Mouse (Mus musculus) gonadal fat pad, adult 2 months (tissue): Measurements from ENCODE around the gene Tmem220. TPM values are rescaled to one million over a fixed set of nuclear protein-coding genes. Genes with fewer than 3 reads are reported as not detected.

Experiments used
- DNase-seq: peaks from one replicate; pipeline ENCODE4 v3.0.0-alpha.2; 2012; ENCODE audit warnings: low read depth
- polyA plus RNA-seq: library from polyadenylated mRNA; depleted of rRNA; stranded (reverse); fragments of >200 nt; gene quantifications from 2 replicates; pipeline ENCODE4 v1.2.3, GENCODE M21; 2012; rRNA removed

The Tmem220 gene
- 2.9 and 4.0 TPM in 2 replicates for polyA plus RNA-seq

DNA sequence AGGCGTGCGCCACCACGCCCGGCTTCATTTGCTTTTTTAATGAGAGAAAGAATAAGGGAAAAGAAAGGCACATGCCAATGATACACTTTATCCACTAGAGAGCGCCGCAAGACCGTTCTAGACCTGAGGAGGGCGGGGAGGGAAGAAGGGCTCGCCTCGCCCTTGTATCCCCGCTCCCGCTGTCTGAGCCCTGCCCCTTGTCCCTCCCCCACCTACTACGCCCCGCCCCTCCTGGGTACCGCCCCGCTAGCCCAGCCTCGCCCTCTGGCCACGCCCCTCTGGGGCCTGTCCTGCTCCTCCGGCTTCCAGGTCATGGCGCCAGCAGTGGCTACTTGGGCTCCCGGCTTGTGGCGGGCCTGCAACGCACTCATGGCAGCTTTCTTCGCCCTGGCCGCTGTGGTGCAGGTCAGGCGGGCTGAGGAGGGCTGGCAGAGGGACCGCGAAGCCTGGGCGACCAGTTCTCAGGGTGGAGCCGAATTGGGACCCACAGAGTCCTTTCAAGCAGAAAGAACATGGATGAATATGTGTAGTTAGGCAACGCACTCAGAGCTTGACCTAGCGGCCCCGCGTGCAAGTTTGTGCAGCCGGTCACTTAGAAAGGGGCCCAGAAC lies at the start of gene Tmem220:
Tmem220 (plus strand) TSS at position 288 of the 611 bp plus-strand sequence.
- peak; percentile 62 for DNase-seq

DNA sequence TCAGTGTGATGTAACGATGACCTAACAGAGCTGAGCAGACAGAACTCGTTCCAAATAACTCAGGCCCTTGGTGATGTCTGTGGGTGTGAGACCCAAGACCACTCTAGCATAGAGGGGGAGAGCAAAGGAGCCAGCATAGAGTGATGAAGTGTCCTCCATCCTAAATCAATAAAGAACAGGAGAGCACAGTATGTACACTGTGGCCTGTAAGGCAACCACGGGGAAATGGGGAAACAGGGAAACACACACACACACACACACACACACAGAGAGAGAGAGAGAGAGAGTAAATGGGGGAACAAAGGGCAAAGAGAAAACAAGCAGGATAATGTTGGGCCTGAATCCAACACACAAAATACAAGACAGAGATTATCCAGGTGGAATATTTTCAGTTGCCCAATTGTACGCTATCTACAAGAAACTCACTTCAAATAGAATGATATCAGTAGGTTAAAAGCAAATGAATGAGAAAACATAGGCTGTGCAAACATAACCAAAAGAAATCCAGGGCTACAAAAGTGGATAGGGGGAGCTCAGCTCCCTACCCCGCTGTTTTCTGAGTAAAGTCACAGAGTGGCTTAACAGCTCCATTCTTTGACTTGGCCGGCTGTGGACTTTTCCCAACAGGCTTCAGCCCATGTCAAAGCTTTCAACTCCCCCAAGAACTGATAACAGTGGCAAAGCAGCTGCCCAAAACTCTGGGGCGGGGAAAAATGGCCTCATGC lies 49.2 kb upstream of the Tmem220 start:
- DNase-seq, result no peak

DNA sequence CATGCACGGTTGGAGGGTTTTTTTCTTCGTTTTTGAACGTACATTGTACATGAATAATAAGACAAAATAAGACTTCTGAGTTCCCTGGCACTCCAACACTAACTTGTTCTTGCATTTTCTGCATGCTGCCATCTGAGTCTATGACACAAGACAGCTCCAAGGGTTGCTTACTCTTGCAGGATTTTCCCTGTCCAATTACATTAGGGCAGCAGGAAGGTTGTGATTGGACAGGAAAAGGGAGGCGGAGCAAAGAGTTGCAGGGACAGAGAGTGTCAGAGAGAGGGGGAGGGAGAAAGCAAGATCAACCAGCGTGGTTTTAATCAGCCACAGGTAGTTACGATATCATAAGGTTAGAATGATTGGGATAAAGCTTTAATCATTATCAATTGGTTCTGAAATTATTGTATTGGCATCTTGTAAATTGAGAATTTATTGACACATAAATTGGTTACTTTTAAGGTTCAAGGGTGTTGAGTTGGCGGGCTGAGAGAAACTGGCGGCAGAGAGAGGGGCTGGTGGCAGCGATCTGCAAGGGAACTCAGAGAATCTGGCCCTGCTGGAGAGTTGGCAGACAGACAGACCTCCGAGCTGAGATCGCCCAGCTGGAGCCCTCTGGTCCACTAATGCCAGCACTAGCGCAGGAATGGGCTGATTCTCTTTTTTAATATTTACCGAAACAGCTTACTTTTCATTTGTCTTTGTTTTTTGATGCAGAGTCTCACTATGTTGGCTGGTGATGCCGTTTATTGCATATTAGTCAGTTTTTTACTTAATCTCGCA lies 43.4 kb upstream of the Tmem220 start:
- no peak for DNase-seq

DNA sequence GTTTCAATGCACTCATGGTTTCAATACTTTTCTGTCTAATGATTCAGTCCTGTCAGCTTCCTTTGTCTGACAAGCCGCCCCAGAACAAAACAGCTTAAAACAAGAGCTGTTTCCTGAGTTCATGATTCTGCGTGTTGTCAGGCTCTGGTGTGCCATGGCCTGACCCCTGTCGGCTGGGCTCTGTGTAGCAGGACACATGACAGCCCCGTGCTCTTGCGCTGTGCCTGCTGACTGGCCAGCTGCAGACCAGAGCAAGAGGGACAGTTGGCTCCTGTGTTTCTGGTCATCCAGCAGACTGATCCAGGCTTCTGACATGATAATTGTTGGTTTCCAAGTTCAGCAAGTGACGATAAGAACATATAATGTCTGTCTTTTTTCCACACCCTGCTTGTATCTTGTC lies 42.2 kb upstream of the Tmem220 start:
- DNase-seq, result no peak

DNA sequence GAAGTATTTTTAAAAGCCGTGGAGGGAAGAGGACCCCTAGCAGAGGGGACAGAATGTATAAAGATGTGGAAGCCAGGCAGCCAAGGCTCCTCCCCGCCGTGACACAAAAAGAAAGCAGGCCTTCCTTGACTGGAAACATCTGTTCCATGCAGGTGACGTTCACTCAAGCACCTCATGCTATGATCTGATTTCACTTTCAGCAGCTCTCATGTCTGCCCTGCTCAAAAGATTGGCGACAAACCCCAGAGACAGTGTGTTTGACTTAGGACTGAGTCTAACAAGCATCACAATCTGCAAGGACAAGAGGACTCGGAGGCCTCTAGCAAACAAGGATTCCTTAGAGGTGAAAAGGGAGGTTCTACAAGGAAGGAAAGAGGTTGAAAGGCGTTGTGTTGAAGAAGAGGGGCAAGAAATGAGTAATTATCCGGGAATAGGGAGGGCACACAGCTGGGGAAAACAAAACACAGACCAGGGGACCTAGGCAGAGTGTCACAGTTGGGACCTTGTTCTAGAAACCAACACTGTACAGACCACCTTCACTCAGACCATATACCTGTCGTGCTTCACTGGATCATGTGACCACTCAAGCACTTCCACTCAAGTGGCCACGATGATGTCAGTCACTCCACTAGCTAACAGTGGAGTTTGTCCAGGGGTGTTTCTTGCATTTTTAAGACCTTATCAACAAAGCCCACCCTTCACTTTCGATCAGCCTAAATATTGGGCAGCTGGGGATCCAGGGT lies 41.4 kb upstream of the Tmem220 start:
- no peak for DNase-seq

DNA sequence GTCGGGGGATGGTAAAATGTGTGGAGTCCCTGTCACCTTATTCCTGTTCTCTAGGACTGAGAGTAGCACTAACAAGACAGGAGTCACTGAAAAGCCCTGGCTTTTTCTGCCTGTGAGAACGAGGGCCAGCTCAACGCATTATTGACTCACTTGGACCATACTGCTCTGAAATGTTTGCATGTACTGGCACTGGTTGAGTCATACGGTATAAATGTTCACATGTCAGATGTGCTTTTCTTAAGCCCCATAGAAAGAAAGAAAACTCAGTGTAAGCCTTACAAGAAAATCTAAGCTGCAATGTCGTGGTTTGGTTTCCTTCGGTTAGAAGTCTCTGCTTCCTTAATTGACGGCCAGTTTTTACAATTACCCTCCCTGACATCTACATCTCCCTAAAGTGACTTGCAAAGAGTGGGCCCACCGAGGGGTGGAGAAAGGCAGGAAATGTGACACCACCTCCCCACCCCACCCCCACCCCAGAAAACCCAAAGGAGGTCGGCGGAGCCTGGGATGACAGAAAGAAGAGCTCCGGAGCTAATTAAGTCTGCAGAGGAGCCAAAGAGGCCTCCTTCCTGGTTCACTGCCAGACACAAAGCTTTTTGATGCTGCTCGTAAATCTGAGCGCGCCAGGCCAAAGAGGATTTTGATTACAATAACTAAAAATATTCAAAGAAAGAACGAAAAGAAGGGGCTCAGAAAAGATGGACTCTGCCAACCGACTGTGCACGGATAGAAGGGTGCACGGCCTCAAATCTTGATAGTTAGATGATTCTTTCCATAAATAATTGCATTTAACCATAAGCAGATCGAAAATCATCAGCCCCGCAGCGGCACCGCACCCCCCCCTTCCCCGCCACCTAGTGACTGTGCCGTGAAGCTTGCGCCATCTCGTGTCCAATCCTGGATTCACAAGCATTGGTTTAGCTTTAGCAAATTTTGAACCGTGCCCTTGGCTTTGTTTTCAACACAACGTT lies 40.5 kb upstream of the Tmem220 start:
- no peak for DNase-seq

DNA sequence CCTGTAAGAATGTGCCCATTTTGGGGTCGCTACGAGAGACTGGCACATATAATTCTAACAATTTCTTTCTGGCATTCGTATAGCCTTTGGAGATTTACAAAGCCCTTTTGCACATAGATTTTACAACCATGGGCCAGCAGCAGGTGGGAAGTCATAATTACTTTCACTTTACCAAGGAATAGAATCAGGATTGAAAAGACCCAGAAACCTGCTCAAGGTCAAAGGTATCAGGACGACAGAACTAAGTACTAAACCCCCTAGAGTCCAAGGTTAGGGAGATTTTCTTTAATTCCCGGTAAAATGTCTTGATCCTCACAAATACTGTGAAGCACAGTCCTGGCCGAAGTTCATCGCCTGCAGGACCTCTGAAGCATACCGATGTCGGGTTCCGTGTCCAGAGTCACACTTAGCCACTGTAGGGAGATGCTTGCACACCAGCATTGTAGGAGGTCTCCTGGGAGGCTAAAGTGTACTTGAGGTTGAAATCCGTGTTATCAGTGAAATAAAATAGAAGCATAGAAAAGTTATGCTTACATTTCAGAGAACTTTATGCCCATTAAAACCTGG lies 39.7 kb upstream of the Tmem220 start:
- no peak for DNase-seq

DNA sequence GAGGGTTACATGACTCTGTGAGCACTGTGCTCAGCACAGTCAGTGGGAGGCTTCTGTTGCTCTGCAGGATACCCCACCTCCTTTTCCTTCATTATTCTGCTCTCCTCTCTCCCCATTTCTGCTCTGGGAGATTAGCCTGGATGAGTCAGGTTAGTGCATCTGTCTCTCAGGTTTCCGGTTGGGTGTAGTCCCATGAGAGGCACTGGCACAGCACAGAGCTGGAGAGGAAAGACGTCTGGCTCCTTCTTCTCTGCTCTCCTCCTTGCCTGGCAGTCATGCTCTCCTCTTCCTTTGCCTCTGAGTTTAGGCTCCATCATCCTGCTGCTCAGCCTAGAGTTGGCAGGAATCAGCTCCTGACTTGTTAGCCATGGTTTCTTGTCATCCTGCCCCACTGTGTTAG lies 32.8 kb upstream of the Tmem220 start:
- no peak for DNase-seq

DNA sequence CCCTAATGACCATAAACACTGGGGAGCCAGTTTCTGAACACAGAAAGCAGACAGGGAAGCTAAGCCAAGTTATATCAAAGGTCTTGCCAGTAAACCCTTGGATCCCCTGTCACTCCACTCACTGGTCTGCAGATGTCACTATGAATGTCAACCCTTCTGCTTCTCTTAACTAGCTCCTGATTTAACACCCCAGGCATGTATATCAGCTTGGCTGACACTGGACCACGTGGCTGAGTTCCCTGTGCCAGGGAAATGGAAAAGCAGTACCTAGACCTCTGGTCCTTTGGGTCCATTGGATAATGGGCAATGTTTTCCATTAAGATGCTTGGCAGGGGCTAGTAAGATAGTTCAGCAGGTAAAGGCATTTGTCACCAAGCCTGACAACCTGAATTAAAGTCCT lies 31.3 kb upstream of the Tmem220 start:
- DNase-seq, result no peak

DNA sequence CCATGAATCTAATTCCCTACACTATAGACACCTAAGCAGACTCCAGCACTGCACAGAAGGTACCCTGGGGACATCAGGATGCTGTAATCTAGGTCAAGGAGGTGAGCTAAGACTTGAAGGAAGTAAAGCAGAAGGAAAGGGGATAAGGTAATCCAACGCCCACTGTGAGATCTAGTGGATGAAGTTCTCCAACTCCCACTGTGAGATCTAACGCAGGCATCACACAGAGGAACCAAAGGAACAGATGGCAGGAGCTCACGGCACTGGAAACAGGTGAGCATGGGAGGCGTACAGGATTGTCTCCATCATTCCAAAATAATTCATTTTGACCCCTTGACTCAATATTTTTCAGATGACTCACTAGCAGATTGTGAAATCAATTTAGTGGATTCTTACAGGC lies 28.5 kb upstream of the Tmem220 start:
- DNase-seq, result no peak

DNA sequence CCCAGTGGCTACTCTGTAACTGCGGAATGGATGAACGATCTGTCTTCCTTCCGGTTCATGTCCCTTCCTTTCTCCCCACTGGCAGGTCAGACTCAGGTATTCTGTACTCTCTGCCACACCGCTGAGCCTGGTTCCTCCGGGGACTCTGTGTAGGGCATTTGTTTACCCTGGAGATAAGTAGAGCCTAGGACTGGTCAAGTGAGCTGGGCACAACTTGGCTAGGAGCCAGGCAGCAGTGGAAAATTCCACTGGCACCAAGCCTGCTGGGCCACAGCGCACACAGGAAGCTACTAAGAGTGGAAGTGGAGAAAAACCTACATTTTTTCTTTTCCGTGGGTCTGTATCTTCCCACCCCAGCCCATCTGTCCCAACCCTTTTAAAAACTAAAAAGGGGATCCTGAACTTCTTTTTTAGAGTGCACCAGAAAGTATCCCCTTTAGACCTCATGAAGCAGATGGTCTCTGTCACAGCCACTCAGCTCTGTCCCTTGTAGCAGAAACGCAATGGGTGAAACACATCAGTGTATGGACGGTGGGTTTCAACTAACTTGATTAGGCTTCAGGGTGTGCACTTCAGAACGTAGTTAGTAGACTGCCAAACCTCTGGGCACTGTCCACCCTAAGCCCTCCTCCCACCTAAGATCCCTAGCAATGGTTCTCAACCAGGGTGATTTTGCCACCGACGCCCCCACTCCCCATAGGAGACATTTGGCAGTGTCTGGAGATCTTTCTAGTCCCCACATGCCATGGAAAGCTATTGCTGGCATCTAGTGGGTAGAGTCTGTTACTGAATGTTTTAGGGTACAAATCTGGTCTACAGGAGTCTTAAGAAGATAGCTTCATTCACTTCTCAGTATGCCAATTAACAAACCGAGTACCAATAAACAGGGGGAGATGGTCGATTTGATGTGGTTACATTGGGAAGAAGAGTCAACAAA lies 26.2 kb upstream of the Tmem220 start:
- DNase-seq, result no peak

DNA sequence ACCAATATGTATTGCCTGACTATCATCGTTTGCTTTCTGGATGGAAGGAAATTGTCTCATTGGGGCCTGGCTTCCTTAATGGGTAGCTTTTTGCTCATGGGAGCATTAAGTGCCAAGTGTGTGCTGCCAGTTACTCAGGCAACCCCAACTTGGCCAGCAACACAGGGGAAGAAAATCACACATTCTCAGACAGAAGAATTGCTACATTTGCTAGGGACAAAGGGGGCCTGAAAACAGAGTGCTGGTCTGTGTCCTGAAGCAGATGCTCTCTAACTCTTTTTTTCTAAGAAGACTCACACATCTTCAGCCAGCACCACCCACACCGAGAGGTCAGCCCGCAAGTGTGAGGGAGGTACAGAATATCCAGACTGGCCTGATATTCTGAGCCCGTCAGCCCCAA lies 24.3 kb upstream of the Tmem220 start:
- no peak for DNase-seq

DNA sequence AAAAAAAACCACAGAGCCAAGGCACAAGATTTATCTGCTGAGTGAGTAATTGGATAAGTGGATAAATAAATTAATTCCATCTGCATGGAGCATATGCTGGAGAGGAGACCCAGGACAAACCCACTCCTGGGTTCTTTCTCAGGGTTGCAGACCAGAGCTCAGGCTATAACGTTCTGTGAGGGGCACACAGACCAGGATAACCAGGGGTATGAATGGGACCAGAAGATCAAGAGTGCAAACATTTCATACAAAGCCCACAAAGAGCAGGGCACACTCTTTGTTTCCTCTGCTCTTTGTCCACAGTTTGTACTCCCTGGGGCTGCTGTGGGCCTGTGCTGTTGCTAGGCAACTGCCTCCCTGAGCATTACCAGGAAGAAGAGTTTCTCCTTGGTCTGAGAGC lies 23.2 kb upstream of the Tmem220 start:
- no peak for DNase-seq

DNA sequence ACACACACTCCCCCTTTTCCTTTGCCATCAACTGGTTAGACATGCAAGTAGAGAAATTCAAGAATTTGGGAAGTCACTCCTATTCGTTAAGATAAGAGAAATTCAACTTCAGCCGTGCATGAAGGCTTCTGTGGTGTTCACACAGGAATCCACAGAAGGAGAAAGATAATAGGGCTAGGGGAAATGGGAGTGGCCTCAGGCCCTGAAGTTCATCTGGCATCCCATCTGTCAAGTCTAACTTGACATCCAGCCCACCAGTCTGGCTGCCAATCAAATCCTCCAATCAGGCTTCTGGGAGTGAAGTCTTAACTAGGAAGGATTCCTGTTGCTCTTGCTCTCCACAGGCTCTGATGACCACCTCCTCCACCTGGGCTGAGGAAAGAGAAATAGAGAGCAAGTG lies 22.0 kb upstream of the Tmem220 start:
- no peak for DNase-seq

DNA sequence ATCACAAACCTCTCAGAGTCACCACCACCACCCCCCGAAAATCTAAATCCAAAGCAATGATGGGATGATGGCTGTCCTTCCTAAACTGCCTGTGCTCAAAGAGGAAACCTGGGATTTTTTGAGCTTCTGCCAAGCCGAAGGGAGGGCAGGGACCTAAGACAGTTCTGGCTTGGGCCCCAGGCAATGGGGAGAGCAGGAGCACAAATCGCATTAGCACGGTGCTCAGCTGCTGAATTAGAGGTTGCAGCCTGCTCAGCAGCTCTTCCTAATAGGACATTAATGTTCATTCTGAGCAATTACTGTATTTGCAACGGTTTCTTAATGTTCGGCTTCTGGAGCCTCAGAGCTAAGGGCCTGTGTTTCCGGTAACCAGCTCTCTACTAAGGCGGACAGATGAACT lies 17.0 kb upstream of the Tmem220 start:
- DNase-seq, result no peak

DNA sequence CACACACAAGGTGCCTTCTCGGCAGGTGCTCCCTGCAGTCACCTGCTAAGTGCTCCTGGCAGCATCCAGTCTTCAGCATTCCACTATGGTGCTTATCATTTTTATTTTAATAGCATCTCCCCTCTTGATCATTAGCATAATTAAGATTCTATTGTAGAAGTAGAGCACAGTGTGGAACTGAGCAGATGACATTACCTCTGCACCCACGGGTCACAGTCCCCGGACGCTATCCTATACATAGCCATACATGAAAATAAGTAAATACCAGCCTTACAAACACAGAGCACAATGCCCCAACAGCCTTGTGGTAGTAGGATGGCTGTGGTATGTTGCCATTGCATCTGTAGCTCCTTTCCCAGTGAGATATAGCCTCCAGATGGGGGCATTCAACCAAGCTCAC lies 16.4 kb upstream of the Tmem220 start:
- no peak for DNase-seq

DNA sequence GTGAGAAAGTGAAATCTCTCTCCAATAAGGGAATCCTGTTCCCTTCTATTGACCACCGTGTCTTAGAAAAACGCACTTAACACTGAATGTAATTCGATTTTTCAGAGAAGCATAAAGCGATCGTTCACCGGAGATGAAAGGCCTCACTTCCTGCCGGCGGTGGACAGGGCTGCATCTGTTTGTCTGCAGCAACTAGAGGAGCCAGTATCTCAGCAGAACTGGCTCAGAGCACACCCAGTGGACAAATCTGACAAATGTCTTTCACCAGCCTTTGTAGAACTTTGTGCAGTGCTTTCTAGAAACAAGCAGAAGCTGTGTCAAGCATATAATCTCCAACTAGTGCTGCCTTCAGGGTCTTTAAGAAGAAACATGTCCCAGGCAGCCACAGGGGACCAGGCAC lies 14.5 kb upstream of the Tmem220 start:
- DNase-seq, result no peak

DNA sequence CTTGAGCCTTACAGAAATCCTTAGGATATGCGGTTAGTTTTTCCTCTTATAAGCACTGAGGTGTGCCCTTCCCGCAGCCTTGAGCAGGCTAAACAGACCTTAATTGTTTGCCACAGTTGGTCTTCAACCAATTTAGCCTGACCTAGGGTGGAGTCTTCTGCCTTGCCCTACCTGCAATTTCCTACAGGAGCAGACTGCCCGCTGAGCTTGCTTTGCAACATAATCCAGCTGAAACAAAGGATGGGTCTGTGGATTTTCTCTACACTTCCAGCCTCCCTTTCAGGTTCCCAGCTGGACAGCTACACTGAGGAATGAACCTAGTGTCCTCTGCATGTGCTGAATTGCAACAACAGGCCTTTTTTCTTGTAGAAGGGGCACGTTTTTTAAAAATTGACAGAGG lies 13.3 kb upstream of the Tmem220 start:
- no peak for DNase-seq

DNA sequence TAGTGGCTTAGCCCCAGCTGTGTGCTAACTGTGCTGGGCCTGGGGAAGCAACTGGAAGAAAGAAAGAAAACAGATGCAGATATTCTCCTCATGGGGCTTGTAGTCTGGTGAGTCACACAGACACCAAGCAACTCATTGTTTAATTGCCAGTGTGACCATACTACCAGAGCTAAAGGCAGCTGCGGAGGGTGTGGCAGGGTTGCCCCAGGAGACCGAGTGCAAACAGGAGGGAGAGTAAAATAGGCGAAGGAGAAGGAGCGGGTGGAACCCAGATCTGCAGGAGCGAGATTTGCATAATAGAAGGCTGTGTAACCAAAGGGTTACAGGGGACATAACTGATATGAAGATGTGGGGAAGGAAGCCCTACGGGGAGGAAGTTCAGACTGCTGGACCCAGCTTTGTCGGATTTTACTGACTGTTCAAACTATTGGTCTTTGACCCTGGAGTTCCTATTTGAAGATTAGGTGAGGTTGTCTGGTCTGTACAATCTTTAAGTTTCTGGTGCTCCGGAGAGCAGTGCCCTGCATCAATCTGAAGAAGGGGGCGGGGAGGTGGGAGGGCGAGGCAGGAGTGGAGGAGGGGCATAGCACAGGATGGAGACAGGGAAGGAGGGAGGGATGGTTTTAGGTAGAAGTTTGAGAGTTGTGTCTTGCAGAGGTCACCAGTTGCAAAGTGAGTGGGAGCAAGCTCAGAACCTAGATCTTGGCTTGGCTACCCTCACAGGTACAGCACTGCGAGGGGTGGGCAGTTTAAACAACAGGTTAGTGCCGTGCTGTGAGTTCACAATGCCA lies 7.0 kb upstream of the Tmem220 start:
- DNase-seq, result no peak
